Mouse (Mus musculus): ENCODE data around the gene 2610021A01Rik.
"Not testable (repeated sequence)": the region's sequence is repeated elsewhere in the genome, so short reads cannot be mapped to it uniquely, and the experiment has no call there.

2610021A01Rik gene

DNA sequence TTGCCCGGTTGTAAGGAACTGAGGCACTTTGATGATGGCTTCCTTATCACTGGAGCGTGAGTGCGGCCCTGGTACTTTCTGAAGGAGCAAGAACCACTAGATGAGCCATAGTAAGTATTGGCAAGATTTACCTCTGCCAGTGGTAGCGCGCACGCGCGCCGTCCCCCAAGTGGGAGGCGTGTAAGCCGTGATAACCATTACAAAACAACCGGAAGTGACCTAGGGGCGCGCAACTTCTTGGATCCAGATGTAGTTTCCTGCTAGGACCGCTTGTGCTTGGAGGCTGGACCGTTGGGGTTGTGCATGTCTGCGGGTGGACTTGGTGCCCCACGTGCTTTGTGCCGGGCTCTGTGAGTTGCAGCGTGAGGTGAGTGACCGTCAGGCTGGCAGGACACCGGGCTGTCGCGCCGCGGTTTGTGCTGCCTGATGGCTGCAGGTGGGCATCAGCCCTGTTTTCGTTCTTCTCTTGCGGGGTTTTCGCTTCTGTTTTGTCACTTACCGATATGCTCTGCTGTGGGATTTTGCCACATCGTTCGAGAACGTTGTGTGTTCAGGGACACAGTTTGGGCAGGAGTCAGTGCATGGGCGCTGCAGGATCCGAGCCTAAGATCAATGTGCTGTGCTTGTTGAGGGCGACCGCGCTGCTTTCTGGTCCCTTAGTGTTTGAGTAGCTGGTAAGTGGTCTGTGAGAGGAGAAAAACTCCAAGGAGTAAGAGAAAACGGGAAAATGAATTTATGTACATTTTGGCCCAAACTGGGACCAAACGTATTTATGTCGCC lies at the start of gene 2610021A01Rik:
Gene 2610021A01Rik (plus strand): TSS at position 197 of the 780 bp plus-strand sequence.
- DNase-seq (ENCODE audit: extremely low read depth, insufficient read length, low spot score): peak; percentile 90

DNA sequence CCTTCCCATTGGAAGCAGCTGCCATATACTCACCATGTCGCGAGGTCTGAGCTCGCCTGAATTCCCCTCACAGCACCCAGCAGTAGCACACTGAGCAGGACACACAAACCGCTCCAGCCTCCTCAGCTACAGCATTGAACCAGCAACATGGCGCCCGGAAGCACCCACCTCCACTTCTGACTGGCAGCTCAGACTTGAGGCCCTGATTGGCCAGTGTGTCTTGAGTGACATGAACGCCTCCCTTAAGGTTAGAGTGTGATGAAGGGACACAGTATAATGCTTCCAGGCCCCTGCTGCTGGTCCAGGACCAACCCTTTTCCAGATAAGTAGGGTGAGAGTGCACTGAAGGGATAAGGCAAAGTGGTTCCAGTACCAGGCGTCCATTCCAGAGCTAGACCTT lies 38.3 kb upstream of the 2610021A01Rik start:
- DNase-seq (ENCODE audit: extremely low read depth, insufficient read length, low spot score): peak; percentile 40

DNA sequence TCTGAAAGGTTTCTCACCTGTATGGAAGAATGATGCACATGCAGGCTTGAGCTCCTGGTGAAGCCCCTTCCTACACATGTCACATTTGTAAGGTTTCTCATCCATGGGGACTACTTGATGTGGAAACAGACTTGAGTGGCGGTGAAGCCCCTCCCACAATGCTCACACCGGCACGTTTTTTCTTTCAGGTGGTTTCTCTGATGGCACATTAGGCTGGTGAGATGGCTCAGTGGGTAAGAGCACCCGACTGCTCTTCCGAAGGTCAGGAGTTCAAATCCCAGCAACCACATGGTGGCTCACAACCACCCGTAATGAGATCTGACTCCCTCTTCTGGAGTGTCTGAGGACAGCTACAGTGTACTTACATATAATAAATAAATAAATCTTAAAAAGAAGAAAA lies 25.5 kb upstream of the 2610021A01Rik start, which contains the start of gene Gm6871:
Gene Gm6871 (minus strand): TSS at position 101 of the 400 bp plus-strand sequence.
- DNase-seq (ENCODE audit: extremely low read depth, insufficient read length, low spot score): not testable (repeated sequence)

DNA sequence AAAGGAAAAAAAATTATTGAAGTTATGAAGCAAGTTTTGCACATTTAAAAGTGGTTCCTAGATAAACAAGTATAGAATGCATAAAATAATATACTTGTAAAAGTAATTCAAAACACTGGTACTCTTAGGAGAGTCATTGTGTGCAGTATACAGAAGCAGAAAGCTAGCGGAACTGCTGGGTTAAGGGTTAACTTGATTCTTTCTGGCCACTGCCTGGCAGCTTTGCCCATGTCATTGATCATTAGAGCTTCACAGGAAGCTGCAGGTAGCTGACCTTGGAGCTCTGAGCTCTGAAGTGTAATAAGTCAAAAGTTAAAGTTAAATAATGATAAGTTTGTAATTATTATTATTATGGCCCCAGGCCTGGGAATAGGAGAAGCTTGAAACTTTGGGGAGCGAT lies 21.1 kb upstream of the 2610021A01Rik start:
- no peak for DNase-seq (ENCODE audit: extremely low read depth, insufficient read length, low spot score)

DNA sequence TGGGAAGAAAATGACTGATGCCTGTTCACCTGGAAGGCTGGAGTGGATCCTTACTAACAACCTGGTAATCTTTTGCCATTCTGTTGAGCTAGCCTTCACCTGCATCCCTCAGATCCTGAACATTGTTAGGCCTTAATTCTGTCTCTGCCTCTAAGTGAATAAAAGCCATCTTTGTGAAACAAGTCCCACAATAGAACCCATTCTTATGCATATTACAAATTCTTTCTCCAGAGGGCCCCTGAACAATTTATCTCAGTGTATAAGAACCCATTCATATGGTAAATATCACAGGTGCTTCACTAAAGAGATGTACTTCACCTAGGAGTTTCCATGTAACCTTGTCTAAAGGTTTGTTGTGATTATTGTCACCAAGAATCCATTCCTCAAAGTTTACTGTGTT lies 17.0 kb upstream of the 2610021A01Rik start:
- DNase-seq (ENCODE audit: extremely low read depth, insufficient read length, low spot score): no peak

DNA sequence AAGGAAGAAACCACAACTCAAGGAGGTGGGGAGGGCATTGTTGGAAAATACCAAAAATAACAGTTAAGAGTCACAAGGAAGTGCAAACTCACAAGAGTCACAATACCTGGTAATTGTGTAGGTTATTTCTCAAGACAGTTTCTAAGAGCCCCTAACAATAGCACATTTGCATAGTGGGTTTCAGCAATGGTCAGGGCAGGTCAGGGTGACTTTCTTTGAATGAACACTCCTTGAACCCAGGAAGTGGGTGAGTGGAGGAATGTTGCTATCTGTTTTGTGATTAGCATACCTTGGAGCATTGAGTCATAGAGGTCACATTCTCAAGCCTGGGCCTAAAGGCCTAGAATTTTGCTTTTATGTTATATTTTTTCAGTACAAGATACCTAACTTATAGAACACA lies 11.2 kb upstream of the 2610021A01Rik start:
- not testable (repeated sequence) for DNase-seq (ENCODE audit: extremely low read depth, insufficient read length, low spot score)

DNA sequence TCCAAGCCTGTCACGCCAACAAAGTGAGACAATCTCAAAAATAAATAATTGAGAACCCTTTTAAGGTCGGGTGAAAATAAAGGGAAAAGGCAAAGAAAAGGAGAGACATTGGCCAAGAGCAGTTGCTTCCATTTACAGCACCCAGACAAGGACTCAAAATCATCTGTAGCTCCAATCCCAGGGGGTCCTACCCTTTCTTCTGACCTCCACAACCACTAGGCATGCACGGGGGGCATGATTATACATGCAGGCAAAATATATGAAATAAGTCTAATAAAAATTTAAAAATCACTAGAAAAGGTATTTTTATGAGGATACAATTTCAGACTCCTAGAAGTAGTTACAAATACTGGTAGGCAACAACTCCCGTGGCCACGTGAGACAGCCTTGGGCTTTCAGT lies 415 bp upstream of the 2610021A01Rik start:
- DNase-seq (ENCODE audit: extremely low read depth, insufficient read length, low spot score): no peak

DNA sequence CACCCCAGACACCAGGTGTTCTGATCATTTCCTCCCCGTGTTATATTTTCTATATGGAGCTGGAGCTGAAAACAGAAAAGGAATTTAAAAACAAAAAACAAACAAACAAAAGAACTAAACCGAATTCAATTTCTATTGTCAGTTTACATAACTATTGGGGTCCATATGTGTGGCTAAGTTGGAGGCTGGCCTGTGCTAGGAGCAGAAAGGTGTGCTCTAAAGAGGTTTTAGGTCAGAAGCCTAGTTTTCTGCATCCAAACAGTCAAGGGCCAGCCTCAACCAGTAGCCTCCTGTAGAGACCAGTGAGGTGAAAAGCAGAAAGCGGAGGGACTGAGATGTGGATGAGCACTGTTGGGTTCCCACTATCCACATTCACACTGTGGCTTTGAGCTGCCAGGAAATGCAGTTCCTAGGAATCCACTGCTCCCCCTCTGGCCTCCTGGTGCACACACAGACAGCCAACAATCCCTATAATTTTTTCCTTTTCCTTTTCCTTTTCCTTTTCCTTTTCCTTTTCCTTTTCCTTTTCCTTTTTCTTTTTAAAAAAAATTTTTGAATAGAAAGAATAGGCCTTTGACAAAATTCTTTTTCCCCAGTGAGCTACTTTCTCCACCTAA lies 1.0 kb downstream of the 2610021A01Rik start:
- no peak for DNase-seq (ENCODE audit: extremely low read depth, insufficient read length, low spot score)

DNA sequence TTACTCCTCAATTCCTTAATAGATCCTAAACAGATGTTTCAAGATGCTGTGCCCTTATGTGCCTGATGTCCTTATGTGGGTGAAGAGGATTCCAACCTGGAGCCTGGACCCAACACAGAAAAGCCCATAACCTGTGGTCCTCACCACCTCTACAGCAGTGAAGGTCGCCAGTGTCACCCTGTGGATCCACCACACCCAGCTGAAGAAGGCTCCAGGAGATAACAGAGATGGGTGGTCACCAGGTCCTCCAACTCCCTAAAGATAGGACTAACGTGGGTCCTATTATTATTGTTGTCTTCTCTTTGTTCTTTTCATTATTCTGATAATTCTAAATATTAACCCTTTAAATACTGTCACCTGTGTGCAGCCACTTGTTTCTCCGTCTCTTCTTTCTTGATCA lies 12.6 kb downstream of the 2610021A01Rik start:
- no peak for DNase-seq (ENCODE audit: extremely low read depth, insufficient read length, low spot score)

DNA sequence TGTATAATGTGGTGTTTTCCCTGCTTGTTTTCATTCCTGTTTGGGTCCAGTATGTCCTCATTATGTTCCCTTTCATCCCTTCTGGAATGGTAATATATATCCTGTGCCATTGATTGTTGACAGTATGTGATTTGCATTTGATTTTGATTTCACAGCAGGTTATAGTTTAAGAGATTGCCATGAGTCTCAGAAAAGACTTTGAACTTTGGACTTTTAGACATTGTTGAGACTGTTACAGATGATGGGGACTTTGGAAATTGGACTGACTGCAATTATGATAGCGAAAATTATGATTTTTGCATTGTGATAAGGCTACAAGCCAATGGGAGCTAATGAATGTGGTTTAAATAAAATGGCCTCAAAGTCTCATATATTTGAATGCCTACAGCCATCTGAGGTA lies 17.2 kb downstream of the 2610021A01Rik start:
- not testable (repeated sequence) for DNase-seq (ENCODE audit: extremely low read depth, insufficient read length, low spot score)

DNA sequence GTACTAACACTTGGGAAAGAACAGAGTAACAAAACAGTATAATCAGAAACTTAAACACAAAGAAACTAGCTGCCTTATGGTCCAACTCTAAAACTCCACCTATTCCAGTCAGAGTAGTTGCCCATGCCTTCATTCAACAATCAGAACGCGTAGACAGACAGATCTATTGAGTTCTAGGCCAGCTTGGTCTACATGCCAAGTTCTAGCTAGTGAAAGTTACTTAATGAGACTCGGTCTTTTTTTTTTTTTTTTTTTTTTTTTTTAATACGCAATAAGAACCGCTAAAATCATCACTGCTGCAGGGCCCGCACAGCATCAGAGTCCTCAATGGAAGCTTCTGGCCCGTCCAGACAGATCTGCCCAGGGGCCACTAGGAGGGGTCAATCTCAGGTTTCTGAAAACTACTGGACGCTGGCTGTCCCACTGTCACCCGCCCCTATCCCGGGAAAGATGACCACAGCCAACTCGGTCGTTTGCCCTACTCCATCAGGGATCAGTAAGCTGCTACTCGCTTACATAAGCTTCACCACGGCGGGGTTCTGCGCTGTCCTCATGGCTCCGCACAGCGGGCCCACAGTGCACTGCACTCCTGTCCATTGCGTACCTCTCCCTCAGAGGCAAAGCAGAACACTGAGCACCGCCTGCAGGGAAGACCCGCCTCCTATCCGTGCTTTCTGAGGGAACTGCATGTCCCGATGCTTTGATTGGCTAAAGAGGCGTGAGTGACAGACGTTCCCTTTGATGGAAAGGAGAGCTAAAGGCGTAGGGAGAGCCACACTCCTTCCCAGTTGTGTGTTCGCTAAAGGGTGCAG lies 33.6 kb downstream of the 2610021A01Rik start, which contains the start of gene Zfp788:
Gene Zfp788 (plus strand): TSS at position 795 of the 812 bp plus-strand sequence.
- peak; percentile 93 for DNase-seq (ENCODE audit: extremely low read depth, insufficient read length, low spot score)

DNA sequence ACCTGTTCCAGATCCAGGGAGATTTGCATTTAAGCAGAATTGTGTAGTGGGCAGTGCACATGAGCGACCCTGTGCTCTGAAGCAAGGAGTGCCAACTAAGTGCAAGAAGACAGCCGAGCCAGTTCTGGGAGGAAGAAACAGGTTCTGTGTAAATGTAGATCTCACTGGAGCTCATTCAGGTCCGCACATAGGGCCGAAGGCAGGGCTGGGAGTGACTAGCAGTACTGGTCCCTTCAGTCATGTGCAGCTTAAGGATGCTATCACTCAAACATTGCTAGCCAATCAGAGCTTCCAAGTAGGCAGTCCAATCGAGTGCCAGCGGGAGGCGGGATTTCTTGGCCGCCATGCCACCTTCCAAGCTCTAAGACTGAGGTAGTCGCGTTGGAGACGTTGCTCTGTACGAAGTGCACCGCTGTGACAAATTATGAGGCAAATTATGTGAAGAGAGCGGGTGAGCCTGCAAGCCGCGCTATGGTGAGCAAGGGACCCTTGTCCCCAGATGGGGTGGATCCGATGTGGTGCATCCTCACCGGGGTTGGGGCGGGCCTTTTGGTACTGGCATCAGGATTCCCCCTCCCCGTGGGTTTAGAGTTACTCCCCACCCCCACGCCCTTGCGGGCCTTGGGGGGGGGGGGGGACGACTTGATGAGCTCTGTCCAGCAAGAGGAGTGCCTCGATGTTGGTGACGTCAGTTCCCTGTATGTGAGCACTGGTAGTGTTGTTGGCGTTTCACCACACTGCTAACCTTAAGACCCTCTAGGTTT lies 34.4 kb downstream of the 2610021A01Rik start:
- DNase-seq (ENCODE audit: extremely low read depth, insufficient read length, low spot score): peak; percentile 91

DNA sequence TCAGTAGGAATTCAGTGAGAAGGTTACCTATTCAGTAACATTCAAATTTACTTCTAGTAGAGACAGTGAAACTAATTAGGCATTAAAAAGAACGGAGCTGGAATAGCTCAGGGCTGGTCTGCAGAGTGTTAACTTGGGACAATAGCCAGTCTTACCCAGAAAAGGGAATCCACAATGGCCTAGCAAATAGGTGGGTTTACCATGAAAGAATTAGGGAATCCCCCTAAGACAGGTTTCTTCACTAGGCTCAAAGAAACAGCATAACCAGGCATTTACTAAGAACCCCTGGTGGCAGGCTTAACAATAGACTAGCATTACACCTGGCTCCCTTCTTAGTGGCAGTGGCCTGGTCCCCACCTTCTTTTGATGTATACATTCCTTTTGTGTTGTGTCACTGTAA lies 75.3 kb downstream of the 2610021A01Rik start:
- not testable (repeated sequence) for DNase-seq (ENCODE audit: extremely low read depth, insufficient read length, low spot score)

Data from 3134 (cell line).